Mouse (Mus musculus) liver, adult 2 months (tissue): ENCODE measurements around the gene Pet117.

Experiments
- CTCF ChIP-seq: fragments of 200-500 bp; IDR thresholded peaks from 2 replicates; pipeline ENCODE4 v1.5.1; 2011; ENCODE audit warnings: low read depth, low read length, control low read depth
- POLR2A ChIP-seq: fragments of 200-500 bp; IDR thresholded peaks from 2 replicates; pipeline ENCODE4 v1.6.1; 2011; ENCODE audit warnings: low read length, control low read depth; ENCODE audit not compliant: insufficient read depth; ENCODE audit errors: extremely low read depth

- TF ChIP-seq CTCF (no peak), POLR2A (no peak)
Observed at GRCm38 (mm10) chr2:144388416-144388815, 19.6 kb downstream of the Pet117 start.
